Mouse (Mus musculus) neural tube, embryonic 15.5 days (tissue): ENCODE measurements around the gene Ccdc115. TPM values are rescaled to one million over a fixed set of nuclear protein-coding genes. Genes with fewer than 3 reads are reported as not detected.
A peak's percentile ranks its signal among the peaks of the same experiment; 100 is the strongest.

Source experiments
- ATAC-seq: fragments of 200-750 bp; cut with Nextera tagmentation; 2 replicates; pipeline ENCODE4 v1.8.0; 2017; ENCODE audit warnings: mild to moderate bottlenecking, moderate TSS enrichment, moderate library complexity; ENCODE audit not compliant: low FRiP score
- H3K27ac ChIP-seq: fragments of 300-500 bp; sonication (generic); replicated peaks from 2 replicates; pipeline ENCODE4 v1.5.1; 2015; ENCODE audit warnings: mild to moderate bottlenecking, inconsistent platforms
- H3K27me3 ChIP-seq: fragments of 300-500 bp; sonication (generic); replicated peaks from 2 replicates; pipeline ENCODE4 v1.6.1; 2015; ENCODE audit warnings: inconsistent platforms
- H3K36me3 ChIP-seq: fragments of 300-500 bp; sonication (generic); 2 replicates; pipeline ENCODE4 v1.6.1; 2015; ENCODE audit warnings: inconsistent platforms
- H3K4me1 ChIP-seq: fragments of 300-500 bp; sonication (generic); 2 replicates; pipeline ENCODE4 v1.6.1; 2015; ENCODE audit warnings: inconsistent platforms
- H3K4me2 ChIP-seq: fragments of 300-500 bp; sonication (generic); 2 replicates; pipeline ENCODE4 v1.6.1; 2015; ENCODE audit warnings: inconsistent platforms, mild to moderate bottlenecking, moderate library complexity
- H3K4me3 ChIP-seq: fragments of 300-500 bp; sonication (generic); replicated peaks from 2 replicates; pipeline ENCODE4 v1.5.1; 2015; ENCODE audit warnings: mild to moderate bottlenecking, inconsistent platforms
- H3K9ac ChIP-seq: fragments of 300-500 bp; sonication (generic); replicated peaks from 2 replicates; pipeline ENCODE4 v1.6.1; 2015; ENCODE audit warnings: mild to moderate bottlenecking, inconsistent platforms
- H3K9me3 ChIP-seq: fragments of 300-500 bp; sonication (generic); replicated peaks from 2 replicates; pipeline ENCODE4 v1.6.1; 2016; ENCODE audit warnings: inconsistent platforms
- WGBS: fragments of 180-500 bp; shearing (Covaris S2); methylation state at CpG from one replicate; pipeline ENCODE4 v1.1.7; 2015; ENCODE audit warnings: mixed read lengths; 5-methylcytosine and 5-hydroxymethylcytosine counted together
- polyA plus RNA-seq: library from polyadenylated mRNA; unstranded; fragments of >200 nt; fragmentation: Nextera tagmentation; extraction: Ambion mirVana; gene quantifications from 2 replicates; pipeline ENCODE4 v1.2.1, GENCODE M21; 2015

The Ccdc115 gene
- polyA plus RNA-seq, 1 experiment from 2014 or later, result 65.2 TPM

DNA sequence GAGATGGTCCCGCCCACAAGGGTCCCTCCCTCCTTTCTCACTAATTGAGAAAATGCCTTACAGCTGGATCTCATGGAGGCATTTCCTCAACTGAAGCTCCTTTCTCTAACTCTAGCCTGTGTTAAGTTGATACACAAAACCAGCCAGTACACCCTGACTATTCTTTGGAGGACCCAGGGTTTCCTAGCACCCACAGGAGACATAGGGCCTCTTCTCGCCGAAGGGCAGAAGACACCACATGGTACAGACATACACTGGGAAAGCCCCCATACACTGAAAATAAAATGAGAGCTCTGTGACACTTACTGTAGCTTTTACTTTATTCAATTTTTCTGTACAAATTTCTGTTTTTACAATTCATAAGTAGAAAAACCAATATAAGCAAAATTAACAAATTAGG, 3.1 kb downstream of the Ccdc115 start:
- H3K9ac ChIP-seq, result no peak overlapping the region
- no peaks in the 10 kb centered on the region for H3K9me3 ChIP-seq
- H3K27ac ChIP-seq, result no peak overlapping the region
- H3K36me3 ChIP-seq, result no peaks in the 10 kb centered on the region
- 89% methylated on average over 3 of the region's 3 CpGs for WGBS
- no peak overlapping the region for H3K4me3 ChIP-seq
- peaks cover 39% of the 10 kb centered on the region for H3K4me1 ChIP-seq
- H3K27me3 ChIP-seq, result no peaks in the 10 kb centered on the region
- H3K4me2 ChIP-seq, result no peak overlapping the region
- no peak for ATAC-seq

DNA sequence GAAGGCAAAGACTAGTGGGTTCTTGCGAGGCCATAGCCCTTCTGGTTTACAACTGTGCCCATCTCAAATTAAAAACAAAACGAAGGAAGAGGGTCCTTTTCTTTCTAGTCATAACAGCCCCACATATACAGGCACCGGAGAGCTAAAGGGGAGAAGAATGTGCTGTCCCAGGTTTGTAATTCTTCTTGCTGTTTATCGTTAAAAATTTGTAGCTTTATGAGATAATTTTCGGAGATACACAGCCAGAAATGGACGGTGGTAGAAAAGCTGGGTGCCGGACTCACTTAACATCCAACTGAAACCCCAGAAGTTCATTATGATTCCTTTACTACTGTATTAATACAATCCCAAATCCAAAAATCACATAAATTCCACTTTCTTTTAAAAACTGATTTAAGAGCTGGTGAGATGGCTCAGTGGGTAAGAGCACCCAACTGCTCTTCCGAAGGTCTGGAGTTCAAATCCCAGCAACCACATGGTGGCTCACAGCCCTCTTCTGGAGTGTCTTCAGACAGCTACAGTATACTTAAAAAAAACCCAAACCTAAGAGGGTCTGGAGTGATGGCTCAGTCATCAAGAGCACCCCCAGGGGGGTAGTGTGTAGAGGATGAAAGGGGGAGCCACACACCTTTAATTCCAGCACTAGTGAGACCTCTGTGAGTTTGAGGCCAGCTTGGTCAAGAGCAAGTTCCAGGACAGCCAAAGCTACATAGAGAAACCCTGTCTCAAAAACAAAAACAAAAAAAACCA, 3.9 kb downstream of the Ccdc115 start:
- Histone ChIP-seq H3K27ac (peak overlapping the region; percentile 94), H3K27me3 (no peaks in the 10 kb centered on the region), H3K36me3 (no peaks in the 10 kb centered on the region), H3K9ac (peak overlapping the region; percentile 69), H3K9me3 (0 out of 2 replicates have a peak, but pooled peaks cover under 1% of the 10 kb centered on the region), H3K4me1 (peaks cover 33% of the 10 kb centered on the region), H3K4me3 (peak overlapping the region; percentile 71), H3K4me2 (peak overlapping the region; percentile 63)
- no peak for ATAC-seq
- WGBS, result 25% methylated on average over 8 of the region's 8 CpGs

DNA sequence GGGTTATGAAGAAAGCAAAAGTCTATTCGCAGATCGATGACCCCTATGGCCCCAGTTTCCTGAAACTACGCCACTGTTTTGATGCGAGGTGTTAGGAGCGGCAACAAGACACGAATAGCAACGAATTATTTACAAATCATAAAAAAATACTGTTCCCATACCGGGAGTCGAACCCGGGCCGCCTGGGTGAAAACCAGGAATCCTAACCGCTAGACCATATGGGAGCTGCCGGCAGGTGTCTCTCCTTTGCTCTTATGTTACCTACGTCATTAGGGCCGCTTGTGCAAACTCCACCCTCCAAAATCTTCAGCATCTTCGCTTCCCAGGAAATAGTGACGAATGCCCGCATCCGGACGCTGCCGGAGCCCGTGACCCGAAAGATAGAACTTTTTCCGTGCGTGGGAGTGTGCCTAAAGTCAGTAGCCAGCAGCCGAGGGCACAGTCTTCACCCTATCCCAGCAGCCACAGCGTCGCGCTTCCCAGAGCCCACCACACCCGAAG, 4.8 kb downstream of the Ccdc115 start:
- under 1% methylated on average over 30 of the region's 30 CpGs for WGBS

DNA sequence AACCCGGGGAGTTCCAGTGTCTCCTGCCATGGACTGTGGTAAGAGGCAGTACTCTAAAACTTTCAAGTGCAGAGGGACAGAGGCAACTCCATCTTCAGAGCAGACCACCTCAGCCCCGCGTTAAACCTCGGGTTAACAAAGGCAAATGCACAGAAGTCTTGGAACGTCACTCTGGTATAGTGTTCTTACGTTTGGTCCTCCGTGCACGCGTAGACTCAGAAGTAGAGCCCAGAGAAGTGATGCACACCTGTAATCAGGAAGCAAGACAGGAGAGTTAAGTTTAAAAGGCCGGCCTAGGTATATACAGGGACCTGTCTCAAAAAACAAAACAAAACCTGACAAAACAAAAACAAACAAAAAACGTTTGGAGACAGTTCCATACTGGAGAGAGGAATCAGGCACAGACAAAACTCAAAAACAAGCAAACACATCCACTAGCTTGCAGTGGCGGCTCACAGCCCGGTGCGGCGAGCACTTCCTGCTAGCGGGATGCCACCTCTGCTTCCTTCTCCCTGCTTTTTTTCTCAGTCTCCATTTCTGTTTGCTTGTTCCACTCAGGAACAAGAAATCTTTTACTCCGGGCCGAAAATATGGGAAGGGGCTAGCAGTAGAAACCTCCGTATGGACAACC, 5.5 kb downstream of the Ccdc115 start:
- ATAC-seq, result peak; percentile 24; the same call in 1 of the 2 replicates
- peaks cover 5% of the 10 kb centered on the region; the same call in 1 of the 2 replicates for H3K9me3 ChIP-seq
- peak overlapping the region; percentile 63 for H3K4me2 ChIP-seq
- peak overlapping the region; percentile 71 for H3K4me3 ChIP-seq
- 15% methylated on average over 19 of the region's 19 CpGs for WGBS
- no peaks in the 10 kb centered on the region for H3K27me3 ChIP-seq
- H3K27ac ChIP-seq, result peak overlapping the region; percentile 94
- H3K4me1 ChIP-seq, result peaks cover 28% of the 10 kb centered on the region
- H3K9ac ChIP-seq, result no peak overlapping the region
- no peaks in the 10 kb centered on the region; the same call in 1 of the 2 replicates for H3K36me3 ChIP-seq

More for the DNA sequence above, 4.8 kb downstream of the Ccdc115 start:
- Histone ChIP-seq H3K4me2 (peak overlapping the region; percentile 63), H3K9ac (peak overlapping the region; percentile 69), H3K9me3 (peaks cover 5% of the 10 kb centered on the region; the same call in 1 of the 2 replicates), H3K4me1 (peaks cover 28% of the 10 kb centered on the region), H3K27me3 (no peaks in the 10 kb centered on the region), H3K36me3 (no peaks in the 10 kb centered on the region; the same call in 1 of the 2 replicates), H3K4me3 (peak overlapping the region; percentile 71), H3K27ac (peak overlapping the region; percentile 94)
- peak; percentile 36 for ATAC-seq

DNA sequence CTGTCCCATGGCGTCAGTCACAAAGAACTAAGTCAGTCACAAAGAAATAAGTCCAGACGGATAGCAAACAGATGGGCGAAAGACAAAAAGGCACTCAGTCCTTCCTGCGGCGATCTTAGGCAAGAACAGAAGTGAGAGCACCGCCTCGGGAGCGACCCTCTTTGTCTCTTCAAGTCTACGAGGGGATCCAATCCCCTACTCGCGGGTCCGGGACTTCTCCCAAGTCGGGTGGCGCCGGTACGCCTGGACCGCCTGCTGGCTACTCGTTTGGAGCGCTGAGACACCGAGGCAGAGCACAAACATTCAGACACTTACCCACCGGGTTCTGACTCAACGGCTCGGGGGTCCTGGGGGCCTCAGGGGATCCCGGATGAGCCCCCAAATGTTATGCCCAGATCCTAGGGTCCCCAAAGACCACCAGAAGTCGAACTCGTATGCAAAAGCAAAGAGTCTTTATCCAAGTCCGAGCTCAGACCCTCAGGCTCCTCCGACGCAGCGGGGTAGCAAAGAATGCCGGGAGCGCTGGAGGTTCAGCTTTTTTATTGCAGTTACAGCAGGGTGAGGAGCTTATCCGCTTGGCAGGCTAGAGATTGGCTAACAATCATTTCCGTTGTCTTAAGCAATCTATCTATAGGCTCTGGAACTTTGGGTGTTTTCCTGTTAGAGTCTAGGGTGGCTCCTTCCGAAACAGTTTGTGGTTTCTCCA, 6.5 kb downstream of the Ccdc115 start:
- peaks cover 22% of the 10 kb centered on the region for H3K4me1 ChIP-seq
- 6% methylated on average over 35 of the region's 35 CpGs for WGBS
- peak overlapping the region; percentile 45 for H3K27ac ChIP-seq
- H3K9ac ChIP-seq, result peak overlapping the region; percentile 45
- no peaks in the 10 kb centered on the region; the same call in 1 of the 2 replicates for H3K36me3 ChIP-seq
- peak overlapping the region; percentile 63 for H3K4me2 ChIP-seq
- H3K27me3 ChIP-seq, result no peaks in the 10 kb centered on the region
- ATAC-seq, result no peak
- peak overlapping the region; percentile 48 for H3K4me3 ChIP-seq
- peaks cover 5% of the 10 kb centered on the region; the same call in 1 of the 2 replicates for H3K9me3 ChIP-seq

DNA sequence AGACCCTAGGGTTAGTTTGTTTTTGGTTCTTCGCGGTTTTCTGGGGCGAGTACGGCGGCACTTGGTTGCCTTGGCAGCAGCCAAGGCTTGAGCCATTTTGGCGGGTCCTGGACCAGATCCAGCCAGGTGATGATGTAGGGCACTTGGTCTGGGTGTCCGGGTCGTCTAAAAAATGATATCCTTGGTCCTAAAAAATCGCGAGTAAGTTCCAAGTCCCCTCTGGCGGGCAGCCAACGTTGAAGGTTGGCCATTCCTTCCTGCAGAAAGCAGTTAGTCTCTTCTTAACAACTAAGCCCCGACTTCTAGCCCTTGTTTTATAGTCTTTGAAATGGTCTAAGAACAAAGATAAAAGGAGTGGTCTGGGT, 7.1 kb downstream of the Ccdc115 start:
- H3K4me2 ChIP-seq, result peak overlapping the region; percentile 63
- no peaks in the 10 kb centered on the region for H3K27me3 ChIP-seq
- no peak for ATAC-seq
- 30% methylated on average over 13 of the region's 13 CpGs for WGBS
- H3K36me3 ChIP-seq, result no peaks in the 10 kb centered on the region; the same call in 1 of the 2 replicates
- peak overlapping the region; percentile 45 for H3K27ac ChIP-seq
- peak overlapping the region; percentile 45 for H3K9ac ChIP-seq
- H3K4me3 ChIP-seq, result peak overlapping the region; percentile 48
- peaks cover 5% of the 10 kb centered on the region; the same call in 1 of the 2 replicates for H3K9me3 ChIP-seq
- peaks cover 22% of the 10 kb centered on the region for H3K4me1 ChIP-seq

DNA sequence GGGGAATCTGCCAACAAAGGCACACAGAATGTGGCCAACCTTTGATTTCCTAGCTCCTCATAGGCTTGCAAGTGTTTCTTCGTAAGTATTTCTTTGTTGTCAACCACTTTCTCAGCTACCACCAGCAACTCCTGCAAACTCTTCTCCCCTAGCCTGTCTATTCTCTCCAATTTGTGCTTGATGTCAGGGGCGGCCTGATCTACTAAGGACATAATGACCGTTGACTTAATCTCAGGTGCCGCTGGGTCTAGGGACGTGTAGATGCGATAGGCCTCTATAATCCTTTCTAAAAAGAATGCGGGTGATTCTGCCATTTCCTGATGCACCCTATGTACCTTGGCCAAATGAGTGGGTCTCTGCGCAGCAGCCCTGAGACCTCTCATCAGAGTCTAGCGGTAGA, 8.0 kb downstream of the Ccdc115 start:
- 96% methylated on average over 9 of the region's 9 CpGs for WGBS
- Histone ChIP-seq H3K4me3 (no peak overlapping the region), H3K36me3 (no peaks in the 10 kb centered on the region; the same call in 1 of the 2 replicates), H3K9me3 (peaks cover 5% of the 10 kb centered on the region; the same call in 1 of the 2 replicates), H3K27ac (no peak overlapping the region), H3K4me2 (no peak overlapping the region), H3K9ac (no peak overlapping the region), H3K4me1 (peaks cover 22% of the 10 kb centered on the region), H3K27me3 (no peaks in the 10 kb centered on the region)
- ATAC-seq, result no peak

DNA sequence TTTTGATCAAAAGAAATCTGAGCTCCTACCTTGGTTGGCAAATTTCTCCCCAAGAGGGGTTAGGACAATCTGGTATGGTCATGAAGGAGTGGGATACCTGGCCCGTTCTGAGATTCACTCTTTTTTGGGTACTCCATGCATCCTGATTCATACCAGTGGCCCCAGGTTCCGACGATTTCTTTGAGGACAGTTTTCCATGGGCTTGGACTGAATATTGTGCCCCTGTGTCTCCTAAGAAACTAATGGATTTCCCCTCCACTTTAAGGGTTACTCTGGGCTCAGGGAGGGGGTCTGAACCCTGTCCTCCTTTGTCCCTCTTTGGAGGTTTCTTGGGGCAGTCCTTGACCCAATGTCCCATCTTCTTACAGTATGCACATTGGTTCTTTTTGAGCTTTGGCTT, 8.5 kb downstream of the Ccdc115 start:
- Histone ChIP-seq H3K4me3 (no peak overlapping the region), H3K4me2 (no peak overlapping the region), H3K27me3 (no peaks in the 10 kb centered on the region), H3K27ac (no peak overlapping the region), H3K4me1 (peaks cover 22% of the 10 kb centered on the region), H3K9ac (no peak overlapping the region), H3K9me3 (peaks cover 5% of the 10 kb centered on the region; the same call in 1 of the 2 replicates), H3K36me3 (no peaks in the 10 kb centered on the region; the same call in 1 of the 2 replicates)
- no peak for ATAC-seq
- 100% methylated on average over 3 of the region's 3 CpGs for whole genome bisulfite sequencing

DNA sequence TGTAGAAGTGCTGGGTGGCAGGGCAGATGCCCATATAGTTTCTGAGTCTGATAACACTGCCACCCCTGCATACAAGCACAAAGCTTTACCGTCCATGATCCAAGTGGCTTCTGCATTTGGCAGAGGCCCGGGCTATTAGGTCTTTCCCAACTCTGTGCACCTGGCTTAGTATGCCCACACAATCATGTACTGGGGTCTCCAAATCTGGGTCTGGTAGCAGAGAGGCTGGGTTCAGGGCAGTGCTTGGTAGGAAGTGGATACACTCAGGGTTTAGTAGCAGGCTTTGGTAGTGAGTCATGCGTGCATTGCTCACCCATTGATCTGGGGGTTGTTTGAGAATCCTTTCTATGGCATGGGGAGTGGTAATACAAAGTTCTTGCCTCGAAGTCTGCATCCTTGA, 10.2 kb downstream of the Ccdc115 start:
- no peak overlapping the region for H3K4me2 ChIP-seq
- no peak overlapping the region for H3K4me3 ChIP-seq
- WGBS, result 93% methylated on average over 4 of the region's 4 CpGs
- no peak for ATAC-seq
- H3K9ac ChIP-seq, result no peak overlapping the region
- no peaks in the 10 kb centered on the region for H3K27me3 ChIP-seq
- no peak overlapping the region for H3K27ac ChIP-seq
- peaks cover 19% of the 10 kb centered on the region for H3K4me1 ChIP-seq
- H3K36me3 ChIP-seq, result no peaks in the 10 kb centered on the region; the same call in 1 of the 2 replicates
- peaks cover 5% of the 10 kb centered on the region; the same call in 1 of the 2 replicates for H3K9me3 ChIP-seq

DNA sequence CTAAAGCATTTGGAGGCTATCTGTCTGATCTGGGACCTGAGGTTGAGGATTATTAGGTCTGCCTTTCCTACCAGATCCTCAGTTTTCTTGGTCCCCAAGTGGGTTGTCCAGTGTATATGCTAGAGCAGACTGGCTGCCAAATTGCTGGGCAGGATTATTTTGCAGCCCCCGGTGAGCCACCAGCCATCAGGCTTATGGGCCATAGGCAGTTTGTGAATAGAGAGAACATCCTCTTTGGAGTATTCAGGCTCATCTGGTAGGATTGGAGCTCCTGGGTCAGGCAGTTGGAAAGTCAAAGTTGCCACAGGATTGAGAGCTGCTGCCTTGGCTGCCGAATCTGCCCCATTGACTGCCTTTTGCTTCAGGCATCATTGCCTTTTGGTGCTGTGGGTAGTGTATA, 11.0 kb downstream of the Ccdc115 start:
- Histone ChIP-seq H3K27me3 (no peaks in the 10 kb centered on the region), H3K4me1 (peaks cover 11% of the 10 kb centered on the region), H3K9me3 (peaks cover 5% of the 10 kb centered on the region; the same call in 1 of the 2 replicates), H3K9ac (no peak overlapping the region), H3K4me3 (no peak overlapping the region), H3K36me3 (no peaks in the 10 kb centered on the region; the same call in 1 of the 2 replicates), H3K27ac (no peak overlapping the region), H3K4me2 (no peak overlapping the region)
- 95% methylated on average over 2 of the region's 2 CpGs for WGBS
- no peak for ATAC-seq
